In the genomic region with DNA sequence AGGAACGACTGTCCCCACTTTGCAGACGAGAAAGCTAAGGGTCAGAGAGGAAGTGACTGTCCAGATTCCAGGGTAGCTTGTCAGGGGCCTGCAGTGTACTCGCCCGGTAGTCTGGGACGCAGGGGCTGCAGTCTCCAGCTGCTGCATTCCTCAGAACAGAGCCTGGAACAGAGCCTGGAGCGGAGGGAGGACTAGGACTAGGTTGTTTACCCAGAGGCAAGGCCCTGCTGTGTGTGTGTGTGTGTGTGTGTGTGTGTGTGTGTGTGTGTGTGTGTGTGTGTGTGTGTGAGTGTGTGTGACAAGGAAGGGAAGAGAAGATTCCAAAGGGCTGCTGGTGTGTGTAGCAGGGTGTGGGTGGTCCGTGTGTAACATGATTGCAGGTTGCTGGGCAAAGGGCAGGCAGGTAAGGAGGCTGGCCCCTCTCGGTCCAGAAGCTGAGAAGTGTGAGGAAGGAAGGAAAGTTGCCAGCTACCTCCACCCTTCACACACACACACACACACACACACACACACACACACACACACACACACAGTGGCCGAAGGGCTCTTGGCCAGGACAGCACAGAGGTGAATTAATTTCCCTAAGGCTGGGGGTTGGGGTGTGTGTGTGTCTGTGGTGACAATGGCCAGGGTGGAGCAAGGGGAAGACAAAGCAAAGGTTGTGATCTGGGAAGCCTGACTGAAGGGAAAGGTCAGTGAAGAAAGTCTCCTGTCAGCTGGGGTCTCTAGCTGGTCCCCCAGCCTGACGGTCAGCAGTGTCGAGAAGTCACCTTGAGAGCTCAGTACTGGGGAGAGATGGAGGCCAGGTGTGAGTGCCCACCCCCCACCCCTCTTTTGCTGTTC, we compare ENCODE assay signal across 8 mouse cellular contexts. TPM values are rescaled to one million over a fixed set of nuclear protein-coding genes. Genes with fewer than 3 reads are reported as not detected.
DNase-seq lines count a peak whose midpoint lies in the region; ATAC-seq lines count a peak whose summit lies in the region.

No protein-coding gene starts in this region.

- H3K4me2 ChIP-seq in heart, embryonic 11.5 days: no peak overlapping the region
- peak overlapping the region; percentile 1 for H3K4me2 ChIP-seq in kidney, embryonic 16.5 days (replicated peaks; ENCODE audit: low read depth, low read length)

- ATAC-seq in heart, embryonic 11.5 days (replicated peaks; ENCODE audit: insufficient number of reproducible peaks, low FRiP score, low TSS enrichment): 0 out of 2 replicates have a peak, but pooled peaks have one; percentile 19
- ATAC-seq in kidney, embryonic 16.5 days (ENCODE audit: low FRiP score, low TSS enrichment): peak; percentile 56

- H3K4me1 ChIP-seq in heart, embryonic 11.5 days (ENCODE audit: control insufficient read depth, insufficient read depth, low read length): peaks cover 36% of the 10 kb centered on the region
- H3K4me1 ChIP-seq in kidney, embryonic 16.5 days (ENCODE audit: insufficient read depth, low read length): peaks cover 44% of the 10 kb centered on the region

- H3K4me3 ChIP-seq in heart, embryonic 11.5 days (ENCODE audit: low read depth, low read length): no peak overlapping the region
- no peak overlapping the region for H3K4me3 ChIP-seq in kidney, embryonic 16.5 days (ENCODE audit: low read length)

- H3K36me3 ChIP-seq in heart, embryonic 11.5 days (ENCODE audit: control insufficient read depth, insufficient read depth, low read length): 0 out of 2 replicates have a peak, but pooled peaks cover 8% of the 10 kb centered on the region
- H3K36me3 ChIP-seq in kidney, embryonic 16.5 days (ENCODE audit: insufficient read depth, low read length): peaks cover 12% of the 10 kb centered on the region; the same call in 1 of the 2 replicates

- DNase-seq in adrenal gland, adult 2 months: peak; percentile 63
- DNase-seq in adrenal gland, adult 8-10 months: no peak
- peak; percentile 36 for DNase-seq in embryo, embryonic 10.5 days (ENCODE audit: low spot score)
- peak; percentile 91 for DNase-seq in lung, postnatal 10 days
- peak; percentile 75 for DNase-seq in testis, postnatal 10 days (ENCODE audit: low spot score)
- DNase-seq in layer of hippocampus, postnatal 14 days (ENCODE audit: low spot score in 2 of 2): no peak

- no peaks in the 10 kb centered on the region for H3K9me3 ChIP-seq in heart, embryonic 11.5 days (replicated peaks; ENCODE audit: control insufficient read depth, low read length)
- H3K9me3 ChIP-seq in kidney, embryonic 16.5 days (ENCODE audit: low read length): no peaks in the 10 kb centered on the region

- H3K9ac ChIP-seq in heart, embryonic 11.5 days (ENCODE audit: low read depth, low read length): peak overlapping the region; percentile 49; the same call in 1 of the 2 replicates
- H3K9ac ChIP-seq in kidney, embryonic 16.5 days (replicated peaks; ENCODE audit: low read length): peak overlapping the region; percentile 57

- no peaks in the 10 kb centered on the region for H3K27me3 ChIP-seq in heart, embryonic 11.5 days (ENCODE audit: control insufficient read depth, insufficient read depth, low read length)
- no peaks in the 10 kb centered on the region for H3K27me3 ChIP-seq in kidney, embryonic 16.5 days (ENCODE audit: insufficient read depth, low read length)

- WGBS in heart, embryonic 11.5 days (ENCODE audit: insufficient replicate concordance): 32% methylated on average over 11 of the region's 11 CpGs
- WGBS in kidney, embryonic 16.5 days: 25% methylated on average over 10 of the region's 11 CpGs

- peak overlapping the region; percentile 82 for H3K27ac ChIP-seq in heart, embryonic 11.5 days (ENCODE audit: low read depth, low read length)
- H3K27ac ChIP-seq in kidney, embryonic 16.5 days (ENCODE audit: low read length): peak overlapping the region; percentile 88

RNA-seq across cellular contexts. Expression of gene Hexim2, which starts 9.1 kb away (rescaled TPM):
- 1 to 10 TPM; 2.8 to 7.0 TPM for total RNA-seq in adrenal gland, adult 2 months (2021)
- 3.3 and 4.5 TPM in 2 replicates for polyA plus RNA-seq in adrenal gland, adult 2 months (2012; rRNA removed)
- 1 to 10 TPM; 6.1 to 9.3 (median 8.6) TPM for total RNA-seq in adrenal gland, adult 8-10 months (2022)
- 3.5 and 5.6 TPM in 2 replicates for polyA plus RNA-seq in heart, embryonic 11.5 days (2014; fragmentation: Nextera tagmentation; extraction: Ambion mirVana)
- 11.3 and 11.8 TPM in 2 replicates for polyA plus RNA-seq in kidney, embryonic 16.5 days (2015; fragmentation: Nextera tagmentation; extraction: Ambion mirVana)
- 10 to 100 TPM; 11.2 to 16.1 TPM for total RNA-seq in layer of hippocampus, postnatal 14 days (2021)

RNA-seq across cellular contexts. Expression of gene Hexim1, which starts 25.3 kb away (rescaled TPM):
- total RNA-seq in adrenal gland, adult 2 months (2021): 10 to 100 TPM; 70.9 to 83.7 TPM
- 15.7 and 16.5 TPM in 2 replicates for polyA plus RNA-seq in adrenal gland, adult 2 months (2012; rRNA removed)
- total RNA-seq in adrenal gland, adult 8-10 months (2022): 10 to 100 TPM; 75.2 to 90.2 (median 86.0) TPM
- 4.2 and 4.4 TPM in 2 replicates for polyA plus RNA-seq in heart, embryonic 11.5 days (2014; fragmentation: Nextera tagmentation; extraction: Ambion mirVana)
- polyA plus RNA-seq in kidney, embryonic 16.5 days (2015; fragmentation: Nextera tagmentation; extraction: Ambion mirVana): 5.5 and 6.6 TPM in 2 replicates
- total RNA-seq in layer of hippocampus, postnatal 14 days (2021): 10 to 100 TPM; 50.8 to 53.8 TPM

RNA-seq across cellular contexts. Expression of gene Fmnl1, which starts 29.6 kb away (rescaled TPM):
- total RNA-seq in adrenal gland, adult 2 months (2021): 10 to 100 TPM; 18.9 to 24.2 TPM
- 16.3 and 19.2 TPM in 2 replicates for polyA plus RNA-seq in adrenal gland, adult 2 months (2012; rRNA removed)
- total RNA-seq in adrenal gland, adult 8-10 months (2022): 10 to 100 TPM; 29.3 to 40.6 (median 30.6) TPM
- 0.79 and 1.1 TPM in 2 replicates for polyA plus RNA-seq in heart, embryonic 11.5 days (2014; fragmentation: Nextera tagmentation; extraction: Ambion mirVana)
- 2.4 and 3.4 TPM in 2 replicates for polyA plus RNA-seq in kidney, embryonic 16.5 days (2015; fragmentation: Nextera tagmentation; extraction: Ambion mirVana)
- total RNA-seq in layer of hippocampus, postnatal 14 days (2021): 100 to 1,000 TPM; 120 to 128 TPM

RNA-seq across cellular contexts. Expression of gene Acbd4, which starts 39.8 kb away (rescaled TPM):
- 100 to 1,000 TPM in 1 of 2 experiments, 10 to 100 TPM in 1; 88.4 to 175 TPM for total RNA-seq in adrenal gland, adult 2 months (2021)
- polyA plus RNA-seq in adrenal gland, adult 2 months (2012; rRNA removed): 70.3 and 91.9 TPM in 2 replicates
- 100 to 1,000 TPM; 114 to 181 (median 146) TPM for total RNA-seq in adrenal gland, adult 8-10 months (2022)
- 11.2 and 11.8 TPM in 2 replicates for polyA plus RNA-seq in heart, embryonic 11.5 days (2014; fragmentation: Nextera tagmentation; extraction: Ambion mirVana)
- polyA plus RNA-seq in kidney, embryonic 16.5 days (2015; fragmentation: Nextera tagmentation; extraction: Ambion mirVana): 28.7 and 29.9 TPM in 2 replicates
- total RNA-seq in layer of hippocampus, postnatal 14 days (2021): 10 to 100 TPM; 71.0 to 80.3 TPM

RNA-seq across cellular contexts. Expression of gene Plcd3, which starts 39.9 kb away (rescaled TPM):
- total RNA-seq in adrenal gland, adult 2 months (2021): 10 to 100 TPM in 1 of 2 experiments, 1 to 10 TPM in 1; 6.3 to 14.3 TPM
- 21.4 and 24.7 TPM in 2 replicates for polyA plus RNA-seq in adrenal gland, adult 2 months (2012; rRNA removed)
- 10 to 100 TPM; 10.0 to 18.9 (median 13.6) TPM for total RNA-seq in adrenal gland, adult 8-10 months (2022)
- 3.0 and 3.5 TPM in 2 replicates for polyA plus RNA-seq in heart, embryonic 11.5 days (2014; fragmentation: Nextera tagmentation; extraction: Ambion mirVana)
- polyA plus RNA-seq in kidney, embryonic 16.5 days (2015; fragmentation: Nextera tagmentation; extraction: Ambion mirVana): 8.2 and 8.7 TPM in 2 replicates
- 10 to 100 TPM in 1 of 2 experiments, 1 to 10 TPM in 1; 9.7 to 10.3 TPM for total RNA-seq in layer of hippocampus, postnatal 14 days (2021)

Comparison
In these comparisons a context has a peak if more than half of its experiments do, and no peak if none do; other contexts are left out.
1. DNase-seq: peak in adrenal gland, adult 2 months (single experiment), embryo, embryonic 10.5 days (single experiment), lung, postnatal 10 days (single experiment) and testis, postnatal 10 days (single experiment); none in adrenal gland, adult 8-10 months (single experiment) and layer of hippocampus, postnatal 14 days (0 of 2).